Mouse (Mus musculus): ENCODE measurements around the gene Olfr70. TPM values are rescaled to one million over a fixed set of nuclear protein-coding genes. Genes with fewer than 3 reads are reported as not detected.

The Olfr70 gene
- polyA plus RNA-seq, 1 experiment from 2014 or later: not detected

- WGBS: 85% methylated on average over 8 of the region's 8 CpGs
- H3K27me3 ChIP-seq: no peaks in the 10 kb centered on the region
- no peaks in the 10 kb centered on the region for H3K9me3 ChIP-seq
- H3K4me3 ChIP-seq: no peak overlapping the region
- H3K4me2 ChIP-seq (replicated peaks): no peak overlapping the region
- H3K9ac ChIP-seq (replicated peaks): no peak overlapping the region
- no peaks in the 10 kb centered on the region for H3K4me1 ChIP-seq
- no peak overlapping the region for H3K27ac ChIP-seq (replicated peaks)
- H3K36me3 ChIP-seq: no peaks in the 10 kb centered on the region
- no peak for ATAC-seq (replicated peaks)
Measured at GRCm38 (mm10) chr4:43703851-43704250, 3.2 kb upstream of the Olfr70 start.

GRCm38 (mm10) chr4:43703439-43703838 is 2.8 kb upstream of the Olfr70 start:
- no peak for ATAC-seq (replicated peaks)
- H3K9ac ChIP-seq (replicated peaks): no peak overlapping the region
- H3K4me2 ChIP-seq (replicated peaks): no peak overlapping the region
- no peak overlapping the region for H3K27ac ChIP-seq (replicated peaks)
- H3K9me3 ChIP-seq: no peaks in the 10 kb centered on the region
- no peaks in the 10 kb centered on the region for H3K27me3 ChIP-seq
- 76% methylated on average over 6 of the region's 6 CpGs for WGBS
- H3K4me3 ChIP-seq: no peak overlapping the region
- no peaks in the 10 kb centered on the region for H3K36me3 ChIP-seq
- no peaks in the 10 kb centered on the region for H3K4me1 ChIP-seq

GRCm38 (mm10) chr4:43696561-43696960 is 4.0 kb downstream of the Olfr70 start:
- H3K4me3 ChIP-seq: no peak overlapping the region
- H3K27me3 ChIP-seq: no peaks in the 10 kb centered on the region
- ATAC-seq (replicated peaks): 0 out of 2 replicates have a peak, but pooled peaks have one; percentile 32
- no peak overlapping the region for H3K4me2 ChIP-seq (replicated peaks)
- no peaks in the 10 kb centered on the region for H3K9me3 ChIP-seq
- 71% methylated on average over 13 of the region's 13 CpGs for WGBS
- H3K4me1 ChIP-seq: no peaks in the 10 kb centered on the region
- H3K9ac ChIP-seq (replicated peaks): no peak overlapping the region
- H3K36me3 ChIP-seq: no peaks in the 10 kb centered on the region
- no peak overlapping the region for H3K27ac ChIP-seq (replicated peaks)

GRCm38 (mm10) chr4:43695249-43695671 is 5.3 kb downstream of the Olfr70 start:
- no peaks in the 10 kb centered on the region for H3K9me3 ChIP-seq
- no peak overlapping the region for H3K9ac ChIP-seq (replicated peaks)
- no peak overlapping the region for H3K27ac ChIP-seq (replicated peaks)
- no peaks in the 10 kb centered on the region for H3K27me3 ChIP-seq
- WGBS: 25% methylated on average over 9 of the region's 9 CpGs
- H3K4me1 ChIP-seq: no peaks in the 10 kb centered on the region
- ATAC-seq (replicated peaks): no peak
- H3K4me2 ChIP-seq (replicated peaks): no peak overlapping the region
- H3K36me3 ChIP-seq: 0 out of 2 replicates have a peak, but pooled peaks cover 6% of the 10 kb centered on the region
- H3K4me3 ChIP-seq: no peak overlapping the region

GRCm38 (mm10) chr4:43694439-43695248 is 6.0 kb downstream of the Olfr70 start:
- Histone ChIP-seq H3K4me1 (no peaks in the 10 kb centered on the region), H3K9ac (replicated peaks) (no peak overlapping the region), H3K36me3 (peaks cover 11% of the 10 kb centered on the region), H3K4me3 (no peak overlapping the region), H3K27ac (replicated peaks) (no peak overlapping the region), H3K27me3 (no peaks in the 10 kb centered on the region), H3K4me2 (replicated peaks) (no peak overlapping the region), H3K9me3 (no peaks in the 10 kb centered on the region)
- 90% methylated on average over 1 of the region's 1 CpGs for WGBS
- ATAC-seq (replicated peaks): no peak

GRCm38 (mm10) chr4:43693806-43694241 is 6.8 kb downstream of the Olfr70 start:
- H3K9me3 ChIP-seq: no peaks in the 10 kb centered on the region
- H3K9ac ChIP-seq (replicated peaks): no peak overlapping the region
- 80% methylated on average over 5 of the region's 5 CpGs for WGBS
- H3K4me1 ChIP-seq: no peaks in the 10 kb centered on the region
- no peak overlapping the region for H3K4me3 ChIP-seq
- no peak for ATAC-seq (replicated peaks)
- H3K27ac ChIP-seq (replicated peaks): no peak overlapping the region
- no peak overlapping the region for H3K4me2 ChIP-seq (replicated peaks)
- no peaks in the 10 kb centered on the region for H3K27me3 ChIP-seq
- H3K36me3 ChIP-seq: peaks cover 19% of the 10 kb centered on the region

- H3K9ac ChIP-seq (replicated peaks): no peak overlapping the region
- no peak for ATAC-seq (replicated peaks)
- H3K4me2 ChIP-seq (replicated peaks): no peak overlapping the region
- H3K36me3 ChIP-seq: peaks cover 42% of the 10 kb centered on the region
- H3K27ac ChIP-seq (replicated peaks): no peak overlapping the region
- WGBS: 88% methylated on average over 5 of the region's 5 CpGs
- no peaks in the 10 kb centered on the region for H3K4me1 ChIP-seq
- no peaks in the 10 kb centered on the region for H3K9me3 ChIP-seq
- no peak overlapping the region for H3K4me3 ChIP-seq
- H3K27me3 ChIP-seq: no peaks in the 10 kb centered on the region
Measured at GRCm38 (mm10) chr4:43691026-43691425, 9.6 kb downstream of the Olfr70 start.

- Histone ChIP-seq H3K27ac (replicated peaks) (no peak overlapping the region), H3K9me3 (no peaks in the 10 kb centered on the region), H3K9ac (replicated peaks) (no peak overlapping the region), H3K4me1 (no peaks in the 10 kb centered on the region), H3K27me3 (no peaks in the 10 kb centered on the region), H3K4me3 (no peak overlapping the region), H3K36me3 (peaks cover 52% of the 10 kb centered on the region), H3K4me2 (replicated peaks) (no peak overlapping the region)
- ATAC-seq (replicated peaks): no peak
- WGBS: 92% methylated on average over 17 of the region's 17 CpGs
Measured at GRCm38 (mm10) chr4:43690021-43690420, 10.6 kb downstream of the Olfr70 start.

GRCm38 (mm10) chr4:43679416-43680043 is 21.1 kb downstream of the Olfr70 start:
- Histone ChIP-seq H3K9ac (replicated peaks) (no peak overlapping the region), H3K4me2 (replicated peaks) (no peak overlapping the region), H3K27me3 (no peaks in the 10 kb centered on the region), H3K4me3 (no peak overlapping the region), H3K9me3 (no peaks in the 10 kb centered on the region), H3K4me1 (no peaks in the 10 kb centered on the region), H3K27ac (replicated peaks) (no peak overlapping the region), H3K36me3 (peaks cover 89% of the 10 kb centered on the region)
- no peak for ATAC-seq (replicated peaks)
- 93% methylated on average over 7 of the region's 7 CpGs for WGBS

GRCm38 (mm10) chr4:43678541-43678940 is 22.1 kb downstream of the Olfr70 start:
- Histone ChIP-seq H3K4me1 (no peaks in the 10 kb centered on the region), H3K27me3 (no peaks in the 10 kb centered on the region), H3K9me3 (no peaks in the 10 kb centered on the region), H3K27ac (replicated peaks) (no peak overlapping the region), H3K9ac (replicated peaks) (no peak overlapping the region), H3K36me3 (peaks cover 87% of the 10 kb centered on the region), H3K4me3 (no peak overlapping the region), H3K4me2 (replicated peaks) (no peak overlapping the region)
- no peak for ATAC-seq (replicated peaks)
- WGBS: 84% methylated on average over 6 of the region's 6 CpGs

- ATAC-seq (replicated peaks): no peak
- H3K9me3 ChIP-seq: no peaks in the 10 kb centered on the region
- H3K27ac ChIP-seq (replicated peaks): no peak overlapping the region
- no peak overlapping the region for H3K9ac ChIP-seq (replicated peaks)
- no peak overlapping the region for H3K4me2 ChIP-seq (replicated peaks)
- 72% methylated on average over 4 of the region's 4 CpGs for WGBS
- H3K4me3 ChIP-seq: no peak overlapping the region
- no peaks in the 10 kb centered on the region for H3K27me3 ChIP-seq
- peaks cover 60% of the 10 kb centered on the region for H3K36me3 ChIP-seq
- peaks cover 20% of the 10 kb centered on the region for H3K4me1 ChIP-seq
Measured at GRCm38 (mm10) chr4:43675608-43676007, 25.0 kb downstream of the Olfr70 start.

- Histone ChIP-seq H3K36me3 (peaks cover 56% of the 10 kb centered on the region), H3K4me1 (peaks cover 27% of the 10 kb centered on the region), H3K9ac (replicated peaks) (no peak overlapping the region), H3K27me3 (no peaks in the 10 kb centered on the region), H3K27ac (replicated peaks) (no peak overlapping the region), H3K9me3 (no peaks in the 10 kb centered on the region), H3K4me3 (no peak overlapping the region), H3K4me2 (replicated peaks) (no peak overlapping the region)
- 80% methylated on average over 5 of the region's 5 CpGs for WGBS
- no peak for ATAC-seq (replicated peaks)
Measured at GRCm38 (mm10) chr4:43674974-43675373, 25.6 kb downstream of the Olfr70 start.

Measured in forebrain, embryonic 15.5 days (tissue).